Mouse (Mus musculus) erythroblast, embryonic 14.5 days (primary cell): ENCODE measurements around the gene Atp1a4. TPM values are rescaled to one million over a fixed set of nuclear protein-coding genes. Genes with fewer than 3 reads are reported as not detected.

Experiments
- H3K27me3 ChIP-seq: 2 replicates; pipeline ENCODE4 v1.6.1; 2012; ENCODE audit warnings: inconsistent platforms; ENCODE audit not compliant: control insufficient read depth
- H3K36me3 ChIP-seq: 2 replicates; pipeline ENCODE4 v1.6.1; 2012; ENCODE audit warnings: mild to moderate bottlenecking, inconsistent platforms; ENCODE audit not compliant: control insufficient read depth
- H3K4me1 ChIP-seq: 2 replicates; pipeline ENCODE4 v1.6.1; 2012; ENCODE audit warnings: inconsistent platforms; ENCODE audit not compliant: control insufficient read depth
- H3K4me3 ChIP-seq: replicated peaks from 2 replicates; pipeline ENCODE3; 2012; ENCODE audit warnings: moderate library complexity, mild to moderate bottlenecking, inconsistent platforms
- H3K9me3 ChIP-seq: 2 replicates; pipeline ENCODE4 v1.6.1; 2012; ENCODE audit warnings: low read length, inconsistent platforms, mixed read lengths; ENCODE audit not compliant: control insufficient read depth
- GATA1 ChIP-seq: IDR thresholded peaks from 2 replicates; pipeline ENCODE4 v1.6.1; 2012; ENCODE audit warnings: low read length, inconsistent platforms, mixed read lengths
- TAL1 ChIP-seq: IDR thresholded peaks from 3 replicates; pipeline ENCODE4 v1.6.1; 2012; ENCODE audit warnings: low read length, inconsistent platforms, mixed read lengths
- polyA plus RNA-seq: library from polyadenylated mRNA; stranded (reverse); fragments of >175 nt; gene quantifications from 2 replicates; pipeline ENCODE4 v1.2.3, GENCODE M21; 2012

Atp1a4 gene
- polyA plus RNA-seq, 1 experiment: not detected

- TF ChIP-seq TAL1 (no peak), GATA1 (no peak)
- Histone ChIP-seq H3K9me3 (no peaks in the 10 kb centered on the region), H3K4me1 (peaks cover 7% of the 10 kb centered on the region), H3K4me3 (no peak overlapping the region), H3K36me3 (no peaks in the 10 kb centered on the region), H3K27me3 (peaks cover 9% of the 10 kb centered on the region)
Measured at GRCm38 (mm10) chr1:172214748-172215147, 43.5 kb downstream of the Atp1a4 start.

GRCm38 (mm10) chr1:172213771-172214170, 44.4 kb downstream of the Atp1a4 start:
- no peak for TF ChIP-seq TAL1
- TF ChIP-seq GATA1: no peak
- H3K4me3 ChIP-seq: no peak overlapping the region
- H3K9me3 ChIP-seq: no peaks in the 10 kb centered on the region
- H3K4me1 ChIP-seq: peaks cover 7% of the 10 kb centered on the region
- no peaks in the 10 kb centered on the region for H3K36me3 ChIP-seq
- peaks cover 9% of the 10 kb centered on the region for H3K27me3 ChIP-seq

- no peak overlapping the region for H3K4me3 ChIP-seq
- peaks cover 9% of the 10 kb centered on the region for H3K27me3 ChIP-seq
- H3K36me3 ChIP-seq: no peaks in the 10 kb centered on the region
- peaks cover 7% of the 10 kb centered on the region for H3K4me1 ChIP-seq
- no peaks in the 10 kb centered on the region for H3K9me3 ChIP-seq
- TF ChIP-seq TAL1 (no peak), GATA1 (no peak)
Measured at GRCm38 (mm10) chr1:172212776-172213175, 45.4 kb downstream of the Atp1a4 start.

- H3K36me3 ChIP-seq: peaks cover 4% of the 10 kb centered on the region
- H3K4me3 ChIP-seq: no peak overlapping the region
- peaks cover 46% of the 10 kb centered on the region for H3K27me3 ChIP-seq
- H3K4me1 ChIP-seq: peaks cover 8% of the 10 kb centered on the region
- no peak for TF ChIP-seq TAL1
- TF ChIP-seq GATA1: no peak
- H3K9me3 ChIP-seq: no peaks in the 10 kb centered on the region
Measured at GRCm38 (mm10) chr1:172207111-172207584, 51.1 kb downstream of the Atp1a4 start.

- H3K27me3 ChIP-seq: peaks cover 44% of the 10 kb centered on the region
- peaks cover 12% of the 10 kb centered on the region for H3K36me3 ChIP-seq
- TF ChIP-seq GATA1: no peak
- H3K9me3 ChIP-seq: no peaks in the 10 kb centered on the region
- peak within 1 kb of the TSS; percentile 54 for H3K4me3 ChIP-seq
- H3K4me1 ChIP-seq: peaks cover 8% of the 10 kb centered on the region
Measured at GRCm38 (mm10) chr1:172206141-172206917, 51.9 kb downstream of the Atp1a4 start, which contains the start of gene Pea15a. TSS of gene Pea15a (minus strand) at chr1:172206804.

- Histone ChIP-seq H3K36me3 (peaks cover 18% of the 10 kb centered on the region), H3K9me3 (no peaks in the 10 kb centered on the region), H3K4me3 (no peak overlapping the region), H3K27me3 (peaks cover 44% of the 10 kb centered on the region), H3K4me1 (peaks cover 8% of the 10 kb centered on the region)
- TF ChIP-seq GATA1 (no peak), TAL1 (no peak)
Measured at GRCm38 (mm10) chr1:172205741-172206087, 52.5 kb downstream of the Atp1a4 start.

- Histone ChIP-seq H3K36me3 (peaks cover 24% of the 10 kb centered on the region), H3K4me1 (peaks cover 8% of the 10 kb centered on the region), H3K4me3 (no peak overlapping the region), H3K9me3 (no peaks in the 10 kb centered on the region), H3K27me3 (peaks cover 44% of the 10 kb centered on the region)
- TF ChIP-seq TAL1: no peak
Measured at GRCm38 (mm10) chr1:172204814-172205740, 53.1 kb downstream of the Atp1a4 start.

- no peak for TF ChIP-seq TAL1
- no peak for TF ChIP-seq GATA1
- Histone ChIP-seq H3K36me3 (peaks cover 33% of the 10 kb centered on the region), H3K4me3 (no peak overlapping the region), H3K9me3 (no peaks in the 10 kb centered on the region), H3K4me1 (peaks cover 8% of the 10 kb centered on the region), H3K27me3 (peaks cover 44% of the 10 kb centered on the region)
Measured at GRCm38 (mm10) chr1:172204033-172204813, 54.0 kb downstream of the Atp1a4 start.
